Mouse (Mus musculus): Measurements from ENCODE around the gene Bcap31. TPM values are rescaled to one million over a fixed set of nuclear protein-coding genes. Genes with fewer than 3 reads are reported as not detected.
"Not testable (repeated sequence)": the region's sequence is repeated elsewhere in the genome, so short reads cannot be mapped to it uniquely, and the experiment has no call there.

Gene Bcap31
- total RNA-seq (2021), result 10 to 100 TPM; 60.5 to 68.8 TPM
- long read RNA-seq, experiment 1, transcript Bcap31-201 (8 exons, 1,219 nt), result major isoform, 48 of 54 reads
- long read RNA-seq, experiment 1, partial matches to known transcripts, result 2 of 54 reads
- long read RNA-seq, experiment 1, other reads (novel, unspliced or antisense), result 4 of 54 reads
- long read RNA-seq, experiment 2, transcript Bcap31-201 (8 exons, 1,219 nt), result major isoform, 41 of 53 reads
- long read RNA-seq, experiment 2, partial matches to known transcripts, result 5 of 53 reads
- long read RNA-seq, experiment 2, other reads (novel, unspliced or antisense), result 7 of 53 reads

DNA sequence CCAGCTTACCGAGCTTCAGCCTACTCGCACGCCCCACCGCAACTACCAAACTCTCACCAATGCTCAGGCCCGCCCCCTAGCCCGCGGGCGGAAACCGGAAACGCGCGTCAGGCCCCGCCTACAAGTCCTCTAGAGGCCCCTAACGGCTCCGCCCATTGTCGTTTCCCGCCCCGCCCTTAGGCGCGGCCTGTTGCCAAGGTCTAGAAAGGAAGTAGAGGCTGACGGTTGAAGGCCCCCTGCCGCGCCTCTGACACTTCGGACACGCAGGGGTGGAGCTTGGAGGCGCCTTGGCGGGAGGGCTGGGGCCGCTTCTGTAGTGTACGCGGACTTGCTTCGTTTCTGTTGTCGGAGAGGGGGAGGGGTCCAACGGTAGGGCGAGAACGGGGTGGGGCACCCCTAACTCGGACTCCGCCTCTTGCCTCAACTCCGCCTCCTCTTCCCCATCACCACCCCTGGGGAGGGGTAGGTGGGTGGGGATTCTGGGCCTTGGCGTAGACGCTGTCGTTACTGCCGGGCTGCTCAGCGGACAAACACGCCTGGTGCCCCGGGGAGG lies at the start of gene Bcap31, which contains the start of gene Abcd1:
TSS of gene Bcap31 (minus strand) at position 67 of the 553 bp plus-strand sequence.
TSS of gene Abcd1 (plus strand) at position 489 of the 553 bp plus-strand sequence.
- DNase-seq, result peak; percentile 92
- intact Hi-C loops (cut with DNase I; ENCODE audit: low total_unique reads), result no loop called here

DNA sequence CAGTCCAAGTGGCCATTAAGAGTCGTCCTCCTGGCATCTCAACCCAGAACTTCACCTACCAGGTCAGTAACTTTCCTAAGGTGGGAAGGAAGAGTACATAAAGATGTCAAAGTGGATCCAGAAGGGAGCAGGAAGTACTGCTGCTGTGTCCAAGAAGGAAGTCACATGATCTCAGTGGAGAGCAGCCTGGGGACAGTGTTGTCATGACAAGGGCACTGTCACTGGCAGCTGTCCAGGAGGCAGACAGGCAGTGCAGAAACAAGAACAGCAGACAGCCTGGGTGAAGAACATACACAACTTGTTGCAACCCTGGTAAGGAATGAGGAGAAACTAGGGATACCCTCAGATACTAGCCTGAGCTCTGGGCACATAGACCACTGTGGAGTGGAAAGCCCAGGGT lies 49.3 kb upstream of the Bcap31 start:
- peak; percentile 54 for DNase-seq
- intact Hi-C loops (cut with DNase I; ENCODE audit: low total_unique reads), result no loop called here

DNA sequence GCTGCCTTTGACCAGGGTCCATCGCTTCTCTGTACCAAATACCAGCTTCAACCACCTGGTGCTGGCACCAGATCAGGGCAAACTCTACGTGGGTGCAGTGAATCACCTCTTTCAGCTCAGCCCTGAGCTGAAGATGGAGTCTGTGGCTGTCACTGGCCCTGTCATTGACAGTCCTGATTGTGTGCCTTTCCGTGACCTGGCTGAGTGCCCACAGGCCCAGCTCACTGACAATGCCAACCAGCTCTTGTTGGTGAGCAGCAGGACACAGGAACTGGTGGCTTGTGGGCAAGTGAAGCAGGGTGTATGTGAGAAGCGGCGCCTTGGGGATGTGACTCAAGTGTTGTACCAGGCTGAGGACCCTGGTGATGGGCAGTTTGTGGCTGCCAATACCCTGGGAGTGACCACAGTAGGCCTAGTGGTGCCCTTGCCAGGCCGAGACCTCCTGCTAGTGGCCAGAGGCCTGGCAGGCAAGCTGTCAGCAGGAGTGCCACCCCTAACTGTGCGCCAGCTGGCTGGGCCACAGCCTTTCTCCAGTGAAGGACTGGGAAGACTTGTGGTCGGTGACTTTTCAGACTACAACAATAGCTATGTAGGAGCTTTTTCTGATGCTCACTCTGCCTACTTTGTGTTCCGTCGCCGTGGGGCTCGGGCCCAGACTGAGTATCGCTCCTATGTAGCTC lies 42.8 kb upstream of the Bcap31 start:
- no peak for DNase-seq
- intact Hi-C loops (cut with DNase I; ENCODE audit: low total_unique reads), result no loop called here

DNA sequence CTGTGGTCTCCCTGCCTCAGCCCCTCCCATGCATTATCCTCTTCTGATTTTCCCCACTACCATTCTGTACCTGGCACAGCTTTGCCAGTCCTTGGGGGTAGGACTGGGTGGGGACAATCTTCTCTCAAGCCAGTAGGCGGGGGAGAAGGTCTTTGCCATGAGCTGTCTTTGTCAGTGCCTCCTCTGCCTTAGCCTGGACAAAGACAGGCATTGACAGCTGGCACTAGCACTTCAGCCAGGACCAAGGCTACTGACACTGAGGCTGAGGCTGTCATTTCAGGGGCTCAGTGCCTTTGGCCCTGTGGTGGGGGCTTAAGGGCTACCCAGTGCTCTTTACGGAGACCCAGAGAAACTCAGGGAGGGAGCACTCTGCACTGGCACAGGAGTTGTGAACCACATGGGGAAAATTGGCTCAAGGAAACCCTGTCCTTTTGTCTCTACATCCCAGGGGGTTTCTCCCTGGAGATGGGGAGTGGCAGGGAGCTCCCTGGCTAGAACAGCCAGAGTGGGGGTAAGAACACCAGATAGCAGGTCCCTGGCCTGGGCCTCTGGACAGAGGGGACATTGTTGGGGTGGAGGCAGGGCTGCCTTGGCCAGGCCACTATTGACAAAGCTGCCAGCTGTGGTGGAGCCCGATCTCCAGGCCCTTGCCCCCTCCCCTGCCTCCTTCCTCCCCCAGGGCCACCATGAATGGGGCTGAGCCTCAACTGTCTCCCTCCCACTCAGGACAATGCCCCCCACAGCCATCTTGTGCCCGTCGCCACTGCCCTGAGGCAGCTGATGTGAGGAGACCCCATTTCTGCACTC lies 40.6 kb upstream of the Bcap31 start, which contains the start of gene Plxnb3:
TSS of gene Plxnb3 (plus strand) at position 757 of the 807 bp plus-strand sequence.
- no peak for DNase-seq
- intact Hi-C loops (cut with DNase I; ENCODE audit: low total_unique reads), result no loop called here

DNA sequence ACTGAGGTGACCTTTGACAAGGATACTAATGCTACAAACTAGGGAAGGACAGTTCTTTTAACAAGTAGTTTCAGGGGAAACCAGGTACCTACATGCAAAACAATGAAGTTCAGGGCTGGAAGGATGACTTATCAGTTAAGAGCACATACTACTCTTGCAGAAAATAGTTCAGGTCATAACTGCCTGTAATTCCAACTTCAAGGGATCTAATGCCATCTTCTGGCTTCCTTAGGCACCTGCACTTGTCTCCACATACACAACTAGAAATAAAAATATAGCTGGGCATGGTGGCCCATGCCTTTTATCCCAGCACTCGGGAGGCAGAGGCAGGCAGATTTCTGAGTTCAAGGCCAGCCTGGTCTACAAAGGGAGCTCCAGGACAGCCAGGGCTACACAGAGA lies 33.0 kb upstream of the Bcap31 start:
- DNase-seq, result no peak
- intact Hi-C loops (cut with DNase I; ENCODE audit: low total_unique reads), result no loop called here

DNA sequence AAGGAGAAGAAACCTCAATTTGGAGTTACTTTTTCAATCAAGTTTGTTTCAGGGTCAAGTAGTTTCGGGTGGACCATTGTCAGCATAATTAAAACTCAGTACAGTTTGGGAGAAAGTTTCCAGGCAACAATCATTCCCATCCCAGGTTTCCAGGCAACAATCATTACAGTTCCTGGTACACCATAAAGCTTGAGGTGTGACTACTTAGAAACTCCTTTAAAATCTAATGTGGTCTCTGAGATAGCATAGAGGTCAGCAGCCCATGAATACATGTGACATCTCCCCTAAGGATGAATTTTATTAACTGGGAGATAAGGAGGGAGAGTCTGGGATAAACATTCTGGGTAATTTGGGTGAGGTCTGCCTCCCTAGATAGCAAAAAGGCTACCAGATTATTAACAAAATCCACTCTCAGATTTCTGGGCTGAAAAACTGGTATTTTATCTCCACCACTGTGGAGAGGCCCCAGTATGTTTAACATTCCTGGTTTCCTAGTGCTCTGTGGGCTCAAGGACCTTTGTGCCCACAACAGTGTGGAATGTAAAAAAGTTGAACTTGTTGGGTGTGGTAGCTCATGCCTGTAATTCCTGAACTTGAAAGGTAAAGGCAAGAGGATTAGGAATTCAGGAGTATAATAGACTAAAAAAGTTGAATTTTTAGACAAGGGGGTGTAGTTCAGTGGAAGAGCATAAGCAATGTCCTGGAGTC lies 29.0 kb upstream of the Bcap31 start:
- intact Hi-C loops (cut with DNase I; ENCODE audit: low total_unique reads), result no loop called here

DNA sequence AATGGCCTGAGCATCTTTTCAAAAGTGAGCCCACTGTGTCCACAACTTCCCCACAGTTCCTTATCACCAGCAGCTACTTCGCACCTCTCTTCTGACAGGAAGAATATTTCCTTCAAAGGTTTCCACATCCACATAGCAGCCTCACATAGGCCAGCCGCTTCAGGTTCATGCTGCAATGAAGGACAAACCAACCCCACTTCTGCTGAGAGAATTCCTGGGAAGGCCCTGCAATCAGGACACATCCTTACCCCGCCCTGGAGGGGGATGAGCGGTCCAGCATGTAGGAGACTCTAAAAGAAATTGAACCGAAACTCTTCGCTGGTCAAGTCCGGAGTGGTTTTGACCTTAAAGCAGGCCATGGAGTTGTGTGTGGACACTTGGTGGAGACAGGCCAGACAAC lies 23.9 kb upstream of the Bcap31 start:
- DNase-seq; intact Hi-C loops (cut with DNase I; ENCODE audit: low total_unique reads): not testable (repeated sequence)

More for the DNA sequence above, 29.0 kb upstream of the Bcap31 start:
- DNase-seq, result no peak

DNA sequence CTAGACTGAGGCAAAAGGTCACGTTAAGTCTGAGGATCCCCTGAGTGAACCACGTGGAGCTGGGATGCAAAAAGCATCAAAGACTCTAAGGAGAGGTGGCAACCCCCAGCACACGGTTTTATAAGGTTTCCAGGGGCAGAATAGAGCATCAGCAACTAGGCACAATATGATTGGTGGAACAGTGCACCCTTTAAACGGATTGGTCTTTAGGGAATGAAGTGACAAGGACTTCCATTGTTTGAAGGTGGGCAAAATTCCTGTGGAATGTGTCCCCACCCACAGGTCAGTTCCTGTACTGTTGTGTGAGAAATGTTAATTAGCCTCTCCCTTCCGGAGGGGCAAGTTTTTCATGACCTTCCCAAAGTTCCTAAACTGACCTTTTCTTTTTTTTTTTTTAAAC lies 23.2 kb upstream of the Bcap31 start:
- DNase-seq, result no peak
- intact Hi-C loops (cut with DNase I; ENCODE audit: low total_unique reads), result no loop called here

DNA sequence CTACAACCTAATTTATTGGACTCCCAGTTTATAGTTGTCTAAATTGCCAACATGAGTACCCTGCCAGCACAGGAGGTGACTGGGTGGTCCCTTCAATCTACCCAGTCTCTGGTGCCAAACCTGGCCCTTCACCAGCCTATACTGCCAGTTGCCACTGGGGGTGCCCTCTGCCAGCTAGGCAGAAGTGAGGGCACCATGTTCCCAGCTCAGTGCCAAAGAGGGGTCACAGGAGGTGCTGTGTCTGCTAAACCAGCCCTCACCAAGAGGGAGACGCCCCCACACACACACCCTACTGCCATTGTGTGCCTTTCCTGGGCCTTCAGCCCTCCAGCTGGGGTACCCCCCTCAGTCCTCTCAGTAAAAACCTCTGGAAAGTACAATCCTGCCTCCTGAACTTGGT lies 22.2 kb upstream of the Bcap31 start:
- no peak for DNase-seq
- intact Hi-C loops (cut with DNase I; ENCODE audit: low total_unique reads), result no loop called here

DNA sequence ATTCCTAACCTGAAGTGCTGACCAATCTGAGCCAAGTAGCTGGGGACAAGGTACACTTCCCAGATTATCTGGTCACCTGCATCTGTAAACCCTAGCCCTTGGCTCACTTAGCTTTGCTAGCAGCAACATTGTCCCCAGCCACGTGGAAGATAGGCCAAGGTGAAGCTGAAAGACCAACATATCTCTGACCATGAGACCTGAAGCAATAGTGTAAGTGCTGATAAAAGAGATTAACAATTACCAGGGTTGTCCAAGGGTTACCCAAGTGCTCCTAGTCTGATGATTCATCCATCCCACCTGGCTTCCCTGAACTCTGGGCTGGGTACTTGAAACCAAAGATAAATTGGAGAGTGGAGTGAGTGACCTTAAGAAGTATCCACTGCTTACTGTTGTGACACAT lies 14.9 kb upstream of the Bcap31 start:
- intact Hi-C loops (cut with DNase I; ENCODE audit: low total_unique reads), result no loop called here
- no peak for DNase-seq

DNA sequence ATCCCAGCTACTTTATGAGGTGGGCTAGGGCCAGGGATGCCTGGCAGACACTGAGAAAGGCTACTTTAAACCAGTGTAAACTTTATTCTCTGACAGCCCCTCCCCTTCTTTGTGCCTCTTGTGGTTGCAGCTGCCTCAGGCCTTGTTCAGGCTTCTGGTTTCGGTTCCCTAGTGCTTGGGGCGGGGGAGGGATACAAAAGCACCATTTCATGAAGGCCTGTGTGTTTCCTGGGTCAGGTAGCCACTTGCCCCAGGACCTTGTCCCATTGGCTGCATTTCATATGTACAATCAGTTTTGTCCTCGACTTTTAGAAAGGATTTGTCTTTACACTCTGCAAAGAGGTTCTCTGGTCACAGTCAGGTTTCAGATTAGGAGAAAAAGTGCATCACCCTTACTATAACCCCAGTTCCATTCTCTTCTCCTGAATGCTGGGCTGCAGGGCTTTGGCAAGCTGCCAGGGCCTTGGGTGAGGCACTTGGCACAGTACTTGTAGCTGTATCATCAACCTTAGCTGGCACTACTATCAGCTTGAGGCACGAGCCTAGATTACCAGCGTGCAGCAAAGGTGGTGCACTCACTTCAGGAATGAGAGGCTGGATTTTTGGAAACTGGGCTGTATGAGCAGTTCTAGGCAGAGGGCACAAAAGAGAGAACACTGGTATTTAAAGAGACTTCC lies 2.8 kb upstream of the Bcap31 start:
- intact Hi-C loops (cut with DNase I; ENCODE audit: low total_unique reads), result no loop called here
- DNase-seq, result no peak

DNA sequence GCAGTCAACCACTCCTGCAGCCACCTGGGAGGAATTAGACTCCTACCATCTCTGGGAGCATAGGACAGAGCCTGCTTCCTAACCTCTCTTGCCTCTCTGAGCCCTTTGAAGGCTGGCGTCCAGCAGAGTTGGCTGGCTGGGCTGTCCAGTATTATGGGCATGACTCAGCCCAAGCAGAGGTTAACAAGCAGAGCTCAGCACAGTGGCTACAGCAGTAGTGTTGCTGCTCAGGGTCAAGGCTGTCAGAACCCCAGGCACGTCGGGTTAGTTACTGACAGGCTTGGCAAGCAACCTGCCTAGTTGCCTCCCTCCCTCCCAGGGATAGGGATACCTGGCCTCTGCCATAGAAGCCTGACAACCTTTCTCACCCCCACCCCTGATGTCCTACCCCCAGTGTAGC lies 2.3 kb upstream of the Bcap31 start:
- intact Hi-C loops (cut with DNase I; ENCODE audit: low total_unique reads), result no loop called here

DNA sequence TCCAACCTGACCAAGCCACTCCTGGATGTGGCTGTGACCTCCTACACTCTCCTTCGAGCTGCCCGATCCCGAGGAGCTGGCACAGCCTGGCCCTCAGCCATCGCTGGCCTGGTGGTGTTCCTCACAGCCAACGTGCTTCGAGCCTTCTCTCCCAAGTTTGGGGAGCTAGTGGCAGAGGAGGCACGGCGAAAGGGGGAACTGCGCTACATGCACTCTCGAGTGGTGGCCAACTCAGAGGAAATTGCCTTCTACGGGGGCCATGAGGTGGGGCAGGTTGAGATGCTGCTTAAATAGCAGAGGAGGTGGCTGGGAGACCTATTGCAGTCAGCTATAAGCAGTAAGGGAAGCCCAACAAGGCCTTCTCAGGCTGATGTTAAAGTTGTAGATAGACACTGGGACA lies 1.7 kb upstream of the Bcap31 start:
- intact Hi-C loops (cut with DNase I; ENCODE audit: low total_unique reads), result no loop called here
- peak; percentile 16 for DNase-seq

More for the DNA sequence above, 2.3 kb upstream of the Bcap31 start:
- peak; percentile 48 for DNase-seq

DNA sequence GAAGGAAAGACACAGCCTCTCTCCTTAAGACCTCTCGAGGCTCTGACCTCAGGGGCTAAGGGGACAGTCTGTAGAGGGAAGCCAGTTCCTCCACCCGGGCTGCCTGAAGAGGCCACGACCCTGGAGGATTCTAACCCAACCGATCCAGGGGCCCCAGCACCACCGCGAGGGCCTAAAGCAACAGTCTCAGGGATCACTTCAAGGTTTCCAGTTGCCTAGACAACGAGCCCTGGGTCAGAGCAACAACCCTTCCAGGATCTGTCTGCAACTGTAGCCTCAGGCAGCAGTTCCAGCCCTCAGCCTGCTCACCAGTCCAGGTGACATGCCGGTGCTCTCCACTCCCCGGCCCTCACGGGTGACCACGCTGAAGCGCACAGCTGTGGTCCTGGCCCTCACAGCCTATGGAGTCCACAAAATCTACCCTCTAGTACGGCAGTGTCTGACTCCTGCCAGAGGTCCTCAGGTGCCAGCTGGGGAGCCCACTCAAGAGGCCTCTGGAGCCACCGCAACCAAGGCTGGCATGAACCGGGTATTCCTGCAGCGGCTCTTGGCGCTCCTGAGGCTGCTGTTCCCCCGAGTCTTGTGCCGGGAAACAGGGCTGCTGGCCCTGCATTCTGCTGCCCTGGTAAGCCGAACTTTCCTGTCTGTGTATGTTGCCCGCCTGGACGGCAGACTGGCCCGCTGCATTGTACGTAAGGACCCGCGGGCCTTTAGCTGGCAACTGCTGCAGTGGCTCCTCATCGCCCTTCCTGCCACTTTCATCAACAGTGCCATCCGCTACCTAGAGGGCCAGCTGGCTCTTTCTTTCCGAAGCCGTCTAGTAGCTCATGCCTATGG lies 952 bp upstream of the Bcap31 start:
- intact Hi-C loops (cut with DNase I; ENCODE audit: low total_unique reads), result no loop called here
- peak; percentile 9 for DNase-seq

DNA sequence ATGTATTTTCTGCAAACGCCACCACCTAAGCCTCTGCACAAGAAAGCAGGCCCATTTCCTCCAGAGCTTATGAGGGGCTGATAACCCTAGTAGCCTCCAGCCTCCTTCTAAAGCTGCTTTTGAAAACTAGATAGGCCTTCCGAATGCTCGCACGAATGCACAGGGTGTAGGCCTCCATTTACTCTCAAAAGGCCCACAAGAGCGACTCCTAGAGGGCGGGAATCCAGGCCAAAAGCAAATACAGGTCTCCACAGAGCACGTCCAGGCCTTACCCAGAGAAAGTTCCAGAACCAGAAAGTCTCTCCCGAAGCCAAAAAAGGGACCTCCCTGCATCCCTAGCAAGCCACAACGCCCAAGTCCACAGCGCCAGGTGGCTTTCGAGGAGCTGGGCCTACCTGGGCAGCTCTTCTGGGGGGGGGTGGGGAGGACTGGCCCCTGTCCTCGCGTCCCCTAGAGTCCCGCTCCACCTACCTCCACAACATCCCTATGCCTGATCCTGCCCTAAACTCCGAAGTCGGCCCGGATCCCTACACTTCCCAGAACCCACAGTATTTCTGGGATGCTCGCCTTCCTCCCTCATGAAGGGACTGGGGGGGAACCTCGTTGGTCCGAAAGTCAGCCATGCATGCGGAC lies 383 bp downstream of the Bcap31 start:
- intact Hi-C loops (cut with DNase I; ENCODE audit: low total_unique reads), result no loop called here
- DNase-seq, result peak; percentile 34

DNA sequence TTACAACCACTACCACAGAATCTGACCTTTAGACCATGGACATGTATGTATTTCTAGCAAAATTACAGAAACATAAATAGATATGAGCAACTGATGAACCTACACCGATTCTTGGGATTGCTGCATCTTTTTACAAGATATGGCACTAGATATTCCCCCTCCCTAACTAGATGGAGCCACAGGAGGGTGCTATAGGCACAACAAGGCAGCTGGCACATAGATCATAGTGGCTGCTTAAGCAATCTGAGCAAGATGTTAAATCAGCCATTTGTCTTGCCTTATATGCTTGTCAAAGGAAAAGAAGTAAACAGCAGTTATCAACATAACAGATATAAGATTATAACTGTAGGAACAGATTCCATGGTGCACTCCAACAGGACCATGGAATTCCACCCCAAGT lies 15.5 kb downstream of the Bcap31 start:
- intact Hi-C loops (cut with DNase I; ENCODE audit: low total_unique reads), result no loop called here
- no peak for DNase-seq

DNA sequence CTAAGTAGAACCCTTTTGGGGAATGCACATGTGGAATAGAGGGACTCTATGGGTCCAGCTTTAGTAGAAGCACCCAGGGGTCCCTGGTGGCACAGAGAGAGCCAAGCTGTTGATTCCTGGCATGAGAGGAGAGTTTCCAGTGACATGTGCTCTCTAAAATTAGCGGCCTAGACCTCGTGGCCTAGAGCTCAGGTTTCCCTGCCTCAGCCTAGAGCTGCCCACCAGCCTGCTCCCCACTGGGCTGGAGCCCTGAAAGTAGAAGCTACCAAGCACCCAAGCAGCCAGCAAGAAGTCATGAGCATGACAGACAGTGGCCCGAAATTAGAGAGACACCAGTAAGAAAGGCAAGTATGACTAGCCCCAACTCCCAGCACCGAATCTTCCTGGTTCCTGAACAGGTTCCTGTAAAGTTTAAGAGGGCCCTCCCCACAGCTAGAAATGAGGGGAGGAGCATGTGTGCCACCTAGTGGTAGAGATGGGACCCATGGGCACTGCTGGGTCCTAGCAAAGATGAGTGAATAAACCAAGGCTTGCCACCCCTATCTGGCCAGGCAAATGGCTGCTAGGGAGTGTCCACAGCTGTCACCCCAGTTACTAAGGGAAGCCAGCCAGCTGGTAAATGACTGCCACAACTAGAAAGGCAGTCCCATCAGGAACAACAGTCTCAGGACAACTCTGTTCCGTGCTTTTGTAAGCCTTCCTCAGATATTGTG lies 24.9 kb downstream of the Bcap31 start:
- intact Hi-C loops (cut with DNase I; ENCODE audit: low total_unique reads), result no loop called here
- DNase-seq, result peak; percentile 52
